Mouse (Mus musculus) brain, embryonic 14.5 days (tissue): Measurements from ENCODE around the gene Grap. TPM values are rescaled to one million over a fixed set of nuclear protein-coding genes. Genes with fewer than 3 reads are reported as not detected.
A peak's percentile ranks its signal among the peaks of the same experiment; 100 is the strongest.

Source experiments
- DNase-seq: peaks from one replicate; pipeline ENCODE4 v3.0.0-alpha.2; 2011; ENCODE audit warnings: low read depth
- CTCF ChIP-seq: fragments of 200-500 bp; IDR thresholded peaks from 2 replicates; pipeline ENCODE4 v1.5.1; 2012; ENCODE audit warnings: inconsistent platforms, mild to moderate bottlenecking, moderate library complexity, borderline replicate concordance; ENCODE audit not compliant: insufficient read depth, insufficient read length; ENCODE audit errors: extremely low read depth
- POLR2A ChIP-seq: fragments of 200-500 bp; IDR thresholded peaks from 2 replicates; pipeline ENCODE4 v1.6.1; 2012; ENCODE audit warnings: mild to moderate bottlenecking, inconsistent platforms, borderline replicate concordance; ENCODE audit not compliant: poor library complexity, insufficient read depth, insufficient read length, severe bottlenecking; ENCODE audit errors: extremely low read depth
- polyA plus RNA-seq: library from polyadenylated mRNA; depleted of rRNA; stranded (reverse); fragments of >200 nt; gene quantifications from 2 replicates; pipeline ENCODE4 v1.2.3, GENCODE M21; 2012

Grap gene
- polyA plus RNA-seq, 1 experiment: 6.0 TPM

- TF ChIP-seq CTCF (no peak), POLR2A (no peak)
- DNase-seq: no peak
These were observed 49.4 kb downstream of the Grap start for GRCm38 (mm10) chr11:61702494-61702893.

GRCm38 (mm10) chr11:61705581-61705980, 52.5 kb downstream of the Grap start:
- TF ChIP-seq POLR2A: no peak
- no peak for TF ChIP-seq CTCF
- DNase-seq: no peak

GRCm38 (mm10) chr11:61706232-61706631, 53.2 kb downstream of the Grap start:
- DNase-seq: no peak
- TF ChIP-seq CTCF (no peak), POLR2A (no peak)

GRCm38 (mm10) chr11:61708928-61709327, 55.9 kb downstream of the Grap start:
- TF ChIP-seq CTCF (no peak), POLR2A (no peak)
- no peak for DNase-seq

GRCm38 (mm10) chr11:61713157-61713855, 60.2 kb downstream of the Grap start:
- TF ChIP-seq POLR2A (no peak), CTCF (no peak)
- DNase-seq: no peak

GRCm38 (mm10) chr11:61714346-61715117, 61.5 kb downstream of the Grap start:
- TF ChIP-seq CTCF (peak; percentile 92), POLR2A (no peak)
- DNase-seq: peak; percentile 92

- no peak for DNase-seq
- TF ChIP-seq CTCF: no peak
- TF ChIP-seq POLR2A: no peak
These were observed 62.1 kb downstream of the Grap start for GRCm38 (mm10) chr11:61715130-61715529.

- TF ChIP-seq POLR2A: no peak
- no peak for TF ChIP-seq CTCF
- no peak for DNase-seq
These were observed 64.9 kb downstream of the Grap start for GRCm38 (mm10) chr11:61717990-61718389.

- TF ChIP-seq POLR2A: no peak
- TF ChIP-seq CTCF: no peak
- DNase-seq: no peak
These were observed 66.3 kb downstream of the Grap start for GRCm38 (mm10) chr11:61719387-61719786.

GRCm38 (mm10) chr11:61719826-61720225, 66.8 kb downstream of the Grap start:
- TF ChIP-seq CTCF: no peak
- no peak for TF ChIP-seq POLR2A

GRCm38 (mm10) chr11:61720636-61721035, 67.6 kb downstream of the Grap start, which contains the start of gene Slc5a10:
Slc5a10 (minus strand) TSS chr11:61720826.
- DNase-seq: no peak
- TF ChIP-seq CTCF: no peak
- TF ChIP-seq POLR2A: no peak

More at GRCm38 (mm10) chr11:61719826-61720225, 66.8 kb downstream of the Grap start:
- DNase-seq: no peak
